Mouse (Mus musculus): ENCODE data around the gene Scn1b. TPM values are rescaled to one million over a fixed set of nuclear protein-coding genes. Genes with fewer than 3 reads are reported as not detected.

Gene Scn1b
- polyA plus RNA-seq, 1 experiment, result 41.6 TPM

GRCm38 (mm10) chr7:31067836-31068235, 59.0 kb downstream of the Scn1b start:
- DNase-seq (ENCODE audit: low read depth in 1 of 2, low spot score in 2 of 2), result no peak
- no peaks in the 10 kb centered on the region for H3K4me1 ChIP-seq (ENCODE audit: control insufficient read depth, insufficient read depth, insufficient read length)
- whole genome bisulfite sequencing, result 79% methylated on average over 5 of the region's 5 CpGs
- H3K4me3 ChIP-seq (ENCODE audit: extremely low read depth, insufficient read depth, insufficient read length), result no peak overlapping the region
- H3K27me3 ChIP-seq (ENCODE audit: control insufficient read depth, insufficient read depth, low read length), result no peaks in the 10 kb centered on the region
- no peaks in the 10 kb centered on the region for H3K36me3 ChIP-seq (ENCODE audit: control insufficient read depth, insufficient read depth, low read length)
- no peak for TF ChIP-seq POLR2A (IDR thresholded peaks at IDR 0.05; ENCODE audit: low read depth, low read length)
- no peak for TF ChIP-seq CTCF (IDR thresholded peaks at IDR 0.05; ENCODE audit: extremely low read depth, insufficient read depth, insufficient read length, insufficient replicate concordance)
- no peak overlapping the region for H3K27ac ChIP-seq (ENCODE audit: insufficient read depth, low read length)

Other genes starting within 250 kb of the Scn1b start
- gene Cd22, start 246.7 kb downstream of the Scn1b start, polyA plus RNA-seq (2012; rRNA removed), result 269 and 316 TPM in 2 replicates
- 3.5 TPM in 2 replicates for gene Mag, start 212.1 kb downstream of the Scn1b start, polyA plus RNA-seq (2012; rRNA removed)
- gene Hamp2, start 202.3 kb downstream of the Scn1b start, polyA plus RNA-seq (2012; rRNA removed), result 15.6 and 18.2 TPM in 2 replicates
- 0.82 TPM in 1 of 2 replicates, not detected in the other for gene Hamp, start 183.0 kb downstream of the Scn1b start, polyA plus RNA-seq (2012; rRNA removed)
- gene Usf2, start 170.2 kb downstream of the Scn1b start, polyA plus RNA-seq (2012; rRNA removed), result 151 and 196 TPM in 2 replicates
- 7.5 and 9.4 TPM in 2 replicates for gene Lsr, start 153.5 kb downstream of the Scn1b start, polyA plus RNA-seq (2012; rRNA removed)
- 0.35 and 0.63 TPM in 2 replicates for gene Fam187b, start 153.2 kb downstream of the Scn1b start, polyA plus RNA-seq (2012; rRNA removed)
- 168 and 181 TPM in 2 replicates for gene Fxyd5, start 84.5 kb downstream of the Scn1b start, polyA plus RNA-seq (2012; rRNA removed)
- 1.1 and 1.2 TPM in 2 replicates for gene Fxyd7, start 75.5 kb downstream of the Scn1b start, polyA plus RNA-seq (2012; rRNA removed)
- gene Fxyd1, start 69.8 kb downstream of the Scn1b start, polyA plus RNA-seq (2012; rRNA removed), result 60.6 and 67.6 TPM in 2 replicates
- gene Lgi4, start 67.7 kb downstream of the Scn1b start, polyA plus RNA-seq (2012; rRNA removed), result 0.92 and 1.0 TPM in 2 replicates
- 0.94 and 1.8 TPM in 2 replicates for gene Fxyd3, start 50.3 kb downstream of the Scn1b start, polyA plus RNA-seq (2012; rRNA removed)
- 22.1 and 26.8 TPM in 2 replicates for gene Hpn, start 11.7 kb downstream of the Scn1b start, polyA plus RNA-seq (2012; rRNA removed)
- 325 and 338 TPM in 2 replicates for gene Gramd1a, start 28.9 kb upstream of the Scn1b start, polyA plus RNA-seq (2012; rRNA removed)
- not detected in 2 replicates for gene Scgb2b2, start 163.5 kb upstream of the Scn1b start, polyA plus RNA-seq (2012; rRNA removed)
- not detected in 2 replicates for gene Scgb1b2, start 164.8 kb upstream of the Scn1b start, polyA plus RNA-seq (2012; rRNA removed)
- not detected in 2 replicates for gene Scgb2b3, start 235.1 kb upstream of the Scn1b start, polyA plus RNA-seq (2012; rRNA removed)
- gene Scgb1b3, start 248.6 kb upstream of the Scn1b start, polyA plus RNA-seq (2012; rRNA removed), result not detected in 2 replicates